Mouse (Mus musculus): Measurements from ENCODE around the gene Zrsr1. TPM values are rescaled to one million over a fixed set of nuclear protein-coding genes. Genes with fewer than 3 reads are reported as not detected.

Gene Zrsr1
- polyA plus RNA-seq, 1 experiment, result 2.6 TPM

DNA sequence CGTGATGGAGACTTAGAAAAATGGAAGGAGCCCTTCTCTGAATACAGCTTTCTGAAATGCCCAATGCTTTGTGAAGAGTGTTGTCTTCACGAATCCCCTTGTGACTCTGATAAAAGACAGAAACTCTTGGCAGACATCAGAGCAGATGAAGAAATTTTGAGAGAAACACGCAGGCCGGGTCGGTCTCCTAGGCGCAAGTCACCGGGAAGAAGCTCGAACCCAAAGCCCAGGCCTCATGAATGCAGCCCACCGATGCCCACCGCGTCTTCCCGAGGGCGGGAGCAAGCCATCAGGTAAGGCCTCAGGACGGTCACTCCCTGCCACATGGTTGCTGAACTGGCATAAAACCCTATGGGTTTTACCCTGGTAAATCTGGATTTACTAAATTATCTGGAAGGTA, 49.0 kb downstream of the Zrsr1 start:
- no peak overlapping the region for H3K27ac ChIP-seq (ENCODE audit: control insufficient read depth, insufficient read depth, low read depth, low read length)
- H3K36me3 ChIP-seq (ENCODE audit: control insufficient read depth, insufficient read depth, low read length), result no peaks in the 10 kb centered on the region; the same call in 1 of the 2 replicates
- H3K4me3 ChIP-seq (ENCODE audit: control insufficient read depth, low read depth, low read length), result peak overlapping the region; percentile 32

DNA sequence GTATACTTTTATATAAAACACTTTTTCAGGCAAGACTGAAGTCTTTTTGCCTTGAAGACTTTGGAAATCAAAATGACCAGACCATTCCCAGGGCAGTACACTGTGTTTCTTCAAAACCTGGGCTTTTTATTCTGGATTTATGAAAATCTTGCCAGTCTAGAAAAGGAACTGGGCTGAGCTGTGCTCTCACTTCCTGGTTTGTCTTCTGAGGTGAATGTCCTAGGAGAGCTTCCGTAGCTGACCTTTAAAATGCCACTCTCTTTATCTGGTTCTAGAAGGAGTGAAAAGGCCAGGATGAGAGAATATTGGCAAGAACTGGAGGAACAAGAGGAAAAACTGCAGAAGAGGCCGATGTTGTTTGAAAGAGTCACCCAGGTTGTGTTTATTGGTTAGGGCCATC, 51.4 kb downstream of the Zrsr1 start:
- H3K4me1 ChIP-seq (ENCODE audit: control insufficient read depth, insufficient read depth, low read length), result peaks cover 3% of the 10 kb centered on the region
- H3K27me3 ChIP-seq (ENCODE audit: control insufficient read depth, insufficient read depth, low read length), result no peaks in the 10 kb centered on the region
- no peaks in the 10 kb centered on the region; the same call in 1 of the 2 replicates for H3K36me3 ChIP-seq (ENCODE audit: control insufficient read depth, insufficient read depth, low read length)
- H3K27ac ChIP-seq (ENCODE audit: control insufficient read depth, insufficient read depth, low read depth, low read length), result no peak overlapping the region
- no peak overlapping the region for H3K4me3 ChIP-seq (ENCODE audit: control insufficient read depth, low read depth, low read length)
- TF ChIP-seq POLR2A (IDR thresholded peaks at IDR 0.05; ENCODE audit: control insufficient read depth, low read depth, low read length), result no peak
- TF ChIP-seq CTCF (IDR thresholded peaks at IDR 0.05; ENCODE audit: control insufficient read depth, insufficient read depth, insufficient replicate concordance, low read depth, low read length), result no peak

More for the DNA sequence above, 49.0 kb downstream of the Zrsr1 start:
- H3K27me3 ChIP-seq (ENCODE audit: control insufficient read depth, insufficient read depth, low read length), result no peaks in the 10 kb centered on the region
- TF ChIP-seq POLR2A (IDR thresholded peaks at IDR 0.05; ENCODE audit: control insufficient read depth, low read depth, low read length) (no peak), CTCF (IDR thresholded peaks at IDR 0.05; ENCODE audit: control insufficient read depth, insufficient read depth, insufficient replicate concordance, low read depth, low read length) (no peak)
- H3K4me1 ChIP-seq (ENCODE audit: control insufficient read depth, insufficient read depth, low read length), result peaks cover 3% of the 10 kb centered on the region

- Histone ChIP-seq H3K4me3 (ENCODE audit: control insufficient read depth, low read depth, low read length) (no peak overlapping the region), H3K36me3 (ENCODE audit: control insufficient read depth, insufficient read depth, low read length) (no peaks in the 10 kb centered on the region; the same call in 1 of the 2 replicates), H3K27ac (ENCODE audit: control insufficient read depth, insufficient read depth, low read depth, low read length) (no peak overlapping the region), H3K4me1 (ENCODE audit: control insufficient read depth, insufficient read depth, low read length) (peaks cover 3% of the 10 kb centered on the region), H3K27me3 (ENCODE audit: control insufficient read depth, insufficient read depth, low read length) (no peaks in the 10 kb centered on the region)
- TF ChIP-seq CTCF (IDR thresholded peaks at IDR 0.05; ENCODE audit: control insufficient read depth, insufficient read depth, insufficient replicate concordance, low read depth, low read length) (no peak), POLR2A (IDR thresholded peaks at IDR 0.05; ENCODE audit: control insufficient read depth, low read depth, low read length) (no peak)
These were observed 52.4 kb downstream of the Zrsr1 start for GRCm38 (mm10) chr11:23024169-23024568.

Other genes starting within 250 kb of the Zrsr1 start
- gene B3gnt2, start 111.0 kb upstream of the Zrsr1 start, polyA plus RNA-seq (2012; rRNA removed), result 1.2 and 1.6 TPM in 2 replicates
- gene Gm28048, start 10.1 kb downstream of the Zrsr1 start, polyA plus RNA-seq (2012; rRNA removed), result 0.91 TPM in 1 of 2 replicates, not detected in the other
- 81.6 and 82.8 TPM in 2 replicates for gene Commd1, start 10.4 kb downstream of the Zrsr1 start, polyA plus RNA-seq (2012; rRNA removed)
- gene Cct4, start 18.5 kb downstream of the Zrsr1 start, polyA plus RNA-seq (2012; rRNA removed), result 193 and 369 TPM in 2 replicates
- 75.4 and 75.9 TPM in 2 replicates for gene Fam161a, start 35.5 kb downstream of the Zrsr1 start, polyA plus RNA-seq (2012; rRNA removed)